Mouse (Mus musculus): ENCODE data around the gene H2-Q2. TPM values are rescaled to one million over a fixed set of nuclear protein-coding genes. Genes with fewer than 3 reads are reported as not detected.
"Not testable (repeated sequence)": the region's sequence is repeated elsewhere in the genome, so short reads cannot be mapped to it uniquely, and the experiment has no call there.

Gene H2-Q2
- polyA plus RNA-seq, 1 experiment from 2014 or later: 136 TPM

DNA sequence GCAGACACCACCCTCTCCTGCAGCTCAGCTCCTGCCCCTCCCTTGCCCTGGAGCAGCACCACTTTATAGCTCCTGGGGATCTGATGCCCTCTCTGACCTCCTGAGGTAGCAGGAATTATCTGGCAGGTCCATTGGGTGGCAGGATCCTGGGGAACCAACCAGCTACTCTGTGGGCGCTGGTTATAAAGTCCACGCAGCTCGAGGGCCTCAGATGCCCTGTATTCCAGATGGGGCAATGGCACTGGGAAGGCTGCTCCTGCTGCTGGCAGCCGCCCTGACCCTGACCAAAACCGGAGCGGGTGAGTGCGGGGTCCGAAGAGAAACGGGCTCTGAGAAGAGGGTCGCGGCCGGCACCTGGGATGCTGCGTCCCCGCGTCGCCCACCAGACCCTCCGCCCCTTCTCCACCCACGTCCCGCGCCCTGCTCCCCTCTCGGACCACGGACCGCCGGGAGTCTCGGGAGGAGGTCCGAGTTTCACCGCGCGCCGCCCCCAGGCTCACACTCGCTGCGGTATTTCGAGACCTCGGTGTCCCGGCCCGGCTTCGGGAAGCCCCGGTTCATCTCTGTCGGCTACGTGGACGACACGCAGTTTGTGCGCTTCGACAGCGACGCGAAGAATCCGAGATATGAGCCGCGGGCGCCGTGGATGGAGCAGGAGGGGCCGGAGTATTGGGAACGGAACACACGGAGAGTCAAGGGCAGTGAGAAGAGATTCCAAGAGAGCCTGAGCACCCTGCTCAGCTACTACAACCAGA, 21.5 kb upstream of the H2-Q2 start, which contains the start of gene H2-Q1:
Gene H2-Q1, plus strand, starts transcription at position 79 of the 755 bp plus-strand sequence.
- H3K27me3 ChIP-seq (replicated peaks; ENCODE audit: control insufficient read depth, insufficient read depth, low read length): peaks cover 11% of the 10 kb centered on the region; the same call in 1 of the 2 replicates
- ATAC-seq: peak; percentile 93
- peak within 1 kb of the TSS; percentile 80 for H3K4me2 ChIP-seq (ENCODE audit: low read depth, low read length)
- no peak within 1 kb of the TSS for H3K27ac ChIP-seq (ENCODE audit: low read length)
- whole genome bisulfite sequencing: 2% methylated on average over 55 of the region's 55 CpGs
- H3K36me3 ChIP-seq (ENCODE audit: control insufficient read depth, insufficient read depth, low read length): no peaks in the 10 kb centered on the region
- H3K4me1 ChIP-seq (ENCODE audit: control insufficient read depth, insufficient read depth, low read length): 0 out of 2 replicates have a peak, but pooled peaks cover 9% of the 10 kb centered on the region
- H3K9ac ChIP-seq (ENCODE audit: low read depth, low read length): peak within 1 kb of the TSS; percentile 57
- H3K9me3 ChIP-seq (ENCODE audit: control insufficient read depth, low read length): no peaks in the 10 kb centered on the region
- H3K4me3 ChIP-seq (ENCODE audit: low read length): peak within 1 kb of the TSS; percentile 47

DNA sequence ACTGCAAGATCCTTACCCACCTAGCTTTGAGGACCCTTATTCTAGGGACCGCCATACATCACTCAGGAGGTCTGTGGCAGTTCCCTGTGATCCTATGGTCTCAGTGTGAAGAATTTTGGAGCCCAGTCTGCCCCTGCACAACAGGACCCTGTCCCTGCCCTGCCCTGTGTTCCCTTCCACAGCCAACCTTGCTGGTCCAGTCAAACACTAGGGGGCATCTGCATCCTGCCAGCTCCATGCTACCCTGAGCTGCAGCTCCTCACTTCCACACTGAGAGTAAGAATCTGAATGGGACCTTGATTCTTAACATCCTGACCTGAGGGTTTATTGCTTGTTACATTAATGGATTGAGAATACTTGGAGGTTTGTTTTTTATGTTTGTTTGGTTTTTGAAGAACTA, 16.9 kb upstream of the H2-Q2 start:
- H3K9ac ChIP-seq (ENCODE audit: low read depth, low read length); ATAC-seq; H3K36me3 ChIP-seq (ENCODE audit: control insufficient read depth, insufficient read depth, low read length); H3K4me3 ChIP-seq (ENCODE audit: low read length); H3K4me1 ChIP-seq (ENCODE audit: control insufficient read depth, insufficient read depth, low read length); H3K9me3 ChIP-seq (ENCODE audit: control insufficient read depth, low read length); H3K27me3 ChIP-seq (replicated peaks; ENCODE audit: control insufficient read depth, insufficient read depth, low read length); H3K27ac ChIP-seq (ENCODE audit: low read length); H3K4me2 ChIP-seq (ENCODE audit: low read depth, low read length): not testable (repeated sequence)
- WGBS: 72% methylated on average over 1 of the region's 1 CpGs

DNA sequence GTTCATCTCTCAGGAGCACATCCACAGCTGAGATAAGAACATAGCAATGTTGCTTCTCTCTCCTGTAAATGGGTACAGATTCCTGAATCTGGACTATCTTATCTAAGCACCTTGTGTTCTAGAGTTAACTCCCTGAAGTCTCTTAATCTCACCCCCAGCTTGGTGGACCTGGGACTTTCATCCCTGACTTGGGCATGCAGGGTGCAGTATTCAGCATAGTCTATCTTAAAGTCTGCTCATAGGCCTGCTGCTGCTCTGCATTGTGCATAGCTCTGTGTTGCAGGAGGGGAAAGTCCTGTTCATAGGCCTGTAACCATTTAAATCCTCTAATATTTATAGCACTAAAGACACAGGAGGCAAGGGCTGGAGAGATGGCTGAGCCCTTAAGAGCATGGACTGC, 16.0 kb upstream of the H2-Q2 start:
- H3K4me1 ChIP-seq (ENCODE audit: control insufficient read depth, insufficient read depth, low read length); H3K9me3 ChIP-seq (ENCODE audit: control insufficient read depth, low read length); H3K4me3 ChIP-seq (ENCODE audit: low read length); H3K27me3 ChIP-seq (replicated peaks; ENCODE audit: control insufficient read depth, insufficient read depth, low read length); H3K4me2 ChIP-seq (ENCODE audit: low read depth, low read length); H3K27ac ChIP-seq (ENCODE audit: low read length); H3K9ac ChIP-seq (ENCODE audit: low read depth, low read length); H3K36me3 ChIP-seq (ENCODE audit: control insufficient read depth, insufficient read depth, low read length): not testable (repeated sequence)
- peak; percentile 50 for ATAC-seq

DNA sequence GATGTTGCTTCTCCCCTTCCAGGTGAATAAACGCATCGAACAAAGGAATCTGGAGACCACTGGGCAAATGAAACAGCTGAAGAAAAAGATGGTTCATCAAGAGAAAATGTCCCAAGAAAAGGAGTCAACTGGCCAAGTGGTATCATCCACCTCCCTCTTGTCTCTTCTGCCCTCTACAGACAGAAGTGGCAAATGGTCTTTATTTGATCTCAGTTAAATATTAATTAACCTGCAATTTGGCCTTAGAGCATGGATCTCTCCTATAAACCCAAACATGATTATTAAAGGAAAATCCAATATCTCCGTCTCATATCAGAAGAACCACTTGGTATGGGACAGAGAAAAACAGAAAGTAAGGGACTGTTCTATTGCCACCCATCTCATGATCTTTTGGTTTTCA, 12.3 kb upstream of the H2-Q2 start:
- H3K4me2 ChIP-seq (ENCODE audit: low read depth, low read length); ATAC-seq; H3K36me3 ChIP-seq (ENCODE audit: control insufficient read depth, insufficient read depth, low read length); H3K4me1 ChIP-seq (ENCODE audit: control insufficient read depth, insufficient read depth, low read length); H3K4me3 ChIP-seq (ENCODE audit: low read length); H3K9ac ChIP-seq (ENCODE audit: low read depth, low read length); H3K27me3 ChIP-seq (replicated peaks; ENCODE audit: control insufficient read depth, insufficient read depth, low read length); H3K27ac ChIP-seq (ENCODE audit: low read length); H3K9me3 ChIP-seq (ENCODE audit: control insufficient read depth, low read length): not testable (repeated sequence)
- WGBS: 44% methylated on average over 3 of the region's 3 CpGs

DNA sequence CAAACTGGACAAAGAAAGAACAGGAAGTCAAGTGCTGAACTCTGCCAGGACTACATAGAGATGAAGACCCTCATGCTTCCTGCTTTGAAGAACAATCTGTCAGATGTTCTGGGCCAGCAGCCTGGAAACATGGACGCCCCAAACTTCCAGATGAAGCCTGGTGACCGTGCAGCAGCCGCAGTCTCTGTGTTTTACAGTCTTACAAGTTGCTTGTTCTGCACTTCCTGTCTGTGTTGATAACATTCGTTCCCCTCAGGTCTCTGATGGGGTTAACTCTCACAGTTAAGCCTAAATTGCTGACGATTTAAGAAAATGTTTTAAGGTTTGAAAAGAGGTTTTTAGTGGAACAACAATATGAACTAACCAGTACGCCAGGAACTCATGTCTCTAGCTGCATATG, 10.5 kb upstream of the H2-Q2 start:
- not testable (repeated sequence) for ATAC-seq; H3K27me3 ChIP-seq (replicated peaks; ENCODE audit: control insufficient read depth, insufficient read depth, low read length); H3K9me3 ChIP-seq (ENCODE audit: control insufficient read depth, low read length); H3K27ac ChIP-seq (ENCODE audit: low read length); H3K36me3 ChIP-seq (ENCODE audit: control insufficient read depth, insufficient read depth, low read length); H3K4me3 ChIP-seq (ENCODE audit: low read length); H3K9ac ChIP-seq (ENCODE audit: low read depth, low read length); H3K4me2 ChIP-seq (ENCODE audit: low read depth, low read length); H3K4me1 ChIP-seq (ENCODE audit: control insufficient read depth, insufficient read depth, low read length)
- WGBS: 61% methylated on average over 6 of the region's 6 CpGs

DNA sequence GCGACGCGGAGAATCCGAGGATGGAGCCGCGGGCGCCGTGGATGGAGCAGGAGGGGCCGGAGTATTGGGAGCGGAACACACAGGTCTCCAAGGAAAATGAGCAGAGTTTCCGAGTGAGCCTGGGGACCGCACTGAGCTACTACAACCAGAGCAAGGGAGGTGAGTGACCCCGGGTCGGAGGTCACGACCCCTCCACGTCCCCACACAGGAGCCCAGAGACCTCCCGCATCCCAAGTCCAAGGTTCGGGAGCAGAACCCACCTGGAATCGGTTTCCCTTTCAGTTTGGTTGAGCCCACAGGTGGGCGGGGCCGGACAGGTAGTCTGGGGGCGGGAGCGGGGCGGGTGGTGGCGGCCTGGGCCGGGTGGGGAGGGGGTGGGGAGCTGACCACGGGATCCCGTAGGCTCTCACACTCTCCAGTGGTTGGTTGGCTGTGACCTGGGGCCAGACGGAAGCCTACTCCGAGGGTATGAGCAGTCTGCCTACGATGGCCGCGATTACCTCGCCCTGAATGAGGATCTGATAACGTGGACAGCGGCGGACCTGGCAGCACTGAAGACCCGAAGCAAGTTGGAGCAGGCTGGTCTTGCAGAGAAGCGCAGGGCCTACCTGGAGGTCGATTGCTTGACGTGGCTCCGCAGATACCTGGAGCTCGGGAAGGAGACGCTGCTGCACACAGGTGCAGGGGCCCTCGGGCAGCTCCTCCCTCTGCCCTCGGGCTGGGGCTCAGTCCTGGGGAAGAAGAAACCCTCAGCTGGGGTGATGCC, 852 bp downstream of the H2-Q2 start:
- ATAC-seq: peak; percentile 59
- Histone ChIP-seq H3K4me3 (ENCODE audit: low read length) (peak overlapping the region; percentile 55), H3K9ac (ENCODE audit: low read depth, low read length) (peak overlapping the region; percentile 66), H3K4me2 (ENCODE audit: low read depth, low read length) (peak overlapping the region; percentile 78), H3K4me1 (ENCODE audit: control insufficient read depth, insufficient read depth, low read length) (peaks cover 3% of the 10 kb centered on the region; the same call in 1 of the 2 replicates), H3K36me3 (ENCODE audit: control insufficient read depth, insufficient read depth, low read length) (no peaks in the 10 kb centered on the region), H3K9me3 (ENCODE audit: control insufficient read depth, low read length) (no peaks in the 10 kb centered on the region), H3K27me3 (replicated peaks; ENCODE audit: control insufficient read depth, insufficient read depth, low read length) (peaks cover 11% of the 10 kb centered on the region), H3K27ac (ENCODE audit: low read length) (peak overlapping the region; percentile 59; the same call in 1 of the 2 replicates)
- WGBS: 2% methylated on average over 46 of the region's 46 CpGs

DNA sequence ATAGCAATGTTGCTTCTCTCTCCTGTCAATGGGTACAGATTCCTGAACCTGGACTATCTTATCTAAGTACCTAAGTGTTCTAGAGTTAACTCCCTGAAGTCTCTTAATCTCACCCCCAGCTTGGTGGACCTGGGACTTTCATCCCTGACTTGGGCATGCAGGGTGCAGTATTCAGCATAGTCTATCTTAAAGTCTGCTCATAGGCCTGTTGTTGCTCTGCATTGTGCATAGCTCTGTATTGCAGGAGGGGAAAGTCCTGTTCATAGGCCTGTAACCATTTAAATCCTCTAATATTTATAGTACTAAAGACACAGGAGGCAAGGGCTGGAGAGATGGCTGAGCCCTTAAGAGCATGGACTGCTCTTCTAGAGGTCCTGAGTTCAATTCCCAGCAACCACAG, 5.6 kb downstream of the H2-Q2 start:
- not testable (repeated sequence) for H3K36me3 ChIP-seq (ENCODE audit: control insufficient read depth, insufficient read depth, low read length); H3K27ac ChIP-seq (ENCODE audit: low read length); H3K4me2 ChIP-seq (ENCODE audit: low read depth, low read length); H3K4me3 ChIP-seq (ENCODE audit: low read length); H3K27me3 ChIP-seq (replicated peaks; ENCODE audit: control insufficient read depth, insufficient read depth, low read length); H3K9me3 ChIP-seq (ENCODE audit: control insufficient read depth, low read length); H3K4me1 ChIP-seq (ENCODE audit: control insufficient read depth, insufficient read depth, low read length); H3K9ac ChIP-seq (ENCODE audit: low read depth, low read length)
- ATAC-seq: peak; percentile 71

DNA sequence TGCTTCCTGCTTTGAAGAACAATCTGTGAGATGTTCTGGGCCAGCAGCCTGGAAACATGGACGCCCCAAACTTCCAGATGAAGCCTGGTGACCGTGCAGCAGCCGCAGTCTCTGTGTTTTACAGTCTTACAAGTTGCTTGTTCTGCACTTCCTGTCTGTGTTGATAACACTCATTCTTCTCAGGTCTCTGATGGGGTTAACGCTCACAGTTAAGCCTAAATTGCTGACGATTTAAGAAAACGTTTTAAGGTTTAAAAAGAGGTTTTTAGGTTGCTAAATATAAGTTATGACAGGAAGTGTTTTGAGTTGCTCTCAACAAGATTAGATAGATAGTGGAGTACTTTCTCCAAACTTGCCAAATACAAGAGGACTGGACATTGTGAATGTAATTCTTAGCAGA, 11.2 kb downstream of the H2-Q2 start:
- not testable (repeated sequence) for H3K36me3 ChIP-seq (ENCODE audit: control insufficient read depth, insufficient read depth, low read length); H3K4me3 ChIP-seq (ENCODE audit: low read length); H3K27me3 ChIP-seq (replicated peaks; ENCODE audit: control insufficient read depth, insufficient read depth, low read length); H3K9ac ChIP-seq (ENCODE audit: low read depth, low read length); H3K27ac ChIP-seq (ENCODE audit: low read length); H3K9me3 ChIP-seq (ENCODE audit: control insufficient read depth, low read length); H3K4me1 ChIP-seq (ENCODE audit: control insufficient read depth, insufficient read depth, low read length); H3K4me2 ChIP-seq (ENCODE audit: low read depth, low read length); ATAC-seq
- WGBS: 41% methylated on average over 6 of the region's 6 CpGs

DNA sequence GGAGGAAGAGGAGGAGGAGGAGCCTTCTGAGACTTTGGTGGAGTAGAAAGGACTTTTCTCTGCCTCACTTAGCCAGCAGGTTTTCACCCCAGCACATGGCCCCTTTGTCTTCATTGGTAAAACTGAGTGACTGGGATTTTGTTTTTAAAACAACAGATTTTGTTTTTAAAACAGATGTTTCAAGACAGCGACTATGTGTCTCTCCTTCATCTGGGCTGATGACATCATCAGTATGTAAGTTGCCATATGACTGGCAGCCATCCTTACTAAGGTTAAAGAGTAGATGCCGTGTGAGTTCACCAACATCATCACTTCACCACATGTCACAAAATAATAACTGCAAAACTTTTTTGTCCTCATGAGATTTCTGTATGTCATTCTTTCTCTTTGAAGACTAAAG, 12.0 kb downstream of the H2-Q2 start:
- ATAC-seq: no peak
- Histone ChIP-seq H3K4me1 (ENCODE audit: control insufficient read depth, insufficient read depth, low read length) (peaks cover 3% of the 10 kb centered on the region), H3K9me3 (ENCODE audit: control insufficient read depth, low read length) (no peaks in the 10 kb centered on the region), H3K27me3 (replicated peaks; ENCODE audit: control insufficient read depth, insufficient read depth, low read length) (no peaks in the 10 kb centered on the region), H3K9ac (ENCODE audit: low read depth, low read length) (no peak overlapping the region), H3K36me3 (ENCODE audit: control insufficient read depth, insufficient read depth, low read length) (no peaks in the 10 kb centered on the region), H3K4me2 (ENCODE audit: low read depth, low read length) (no peak overlapping the region), H3K4me3 (ENCODE audit: low read length) (no peak overlapping the region), H3K27ac (ENCODE audit: low read length) (no peak overlapping the region)
- WGBS: 74% methylated on average over 2 of the region's 2 CpGs

Data from intestine, embryonic 16.5 days (tissue).